Mouse (Mus musculus) myocyte (in vitro differentiated cells): ENCODE data around the gene Pgam2. TPM values are rescaled to one million over a fixed set of nuclear protein-coding genes. Genes with fewer than 3 reads are reported as not detected.

Experiments used
- H3K27me3 ChIP-seq: one replicate; pipeline ENCODE4 v1.6.1; 2011; ENCODE audit not compliant: control insufficient read depth, insufficient read depth, insufficient read length
- H3K36me3 ChIP-seq: one replicate; pipeline ENCODE4 v1.6.1; 2011; ENCODE audit not compliant: control insufficient read depth, insufficient read depth
- H3K4me2 ChIP-seq: one replicate; pipeline ENCODE4 v1.6.1; 2011; ENCODE audit warnings: low read depth, control low read depth
- H3K4me3 ChIP-seq: one replicate; pipeline ENCODE4 v1.5.1; 2011; ENCODE audit warnings: mild to moderate bottlenecking, control low read depth, moderate library complexity
- H3K79me2 ChIP-seq: one replicate; pipeline ENCODE4 v1.6.1; 2011; ENCODE audit not compliant: control insufficient read depth, insufficient read depth
- H3ac ChIP-seq: one replicate; pipeline ENCODE4 v1.6.1; 2011; ENCODE audit not compliant: control insufficient read depth, insufficient read length
- CEBPB ChIP-seq: IDR thresholded peaks from 2 replicates; pipeline ENCODE4 v1.6.1; 2011; ENCODE audit warnings: mild to moderate bottlenecking, moderate library complexity; ENCODE audit not compliant: poor library complexity, insufficient read depth, severe bottlenecking
- E2F4 ChIP-seq: IDR thresholded peaks from one replicate; pipeline ENCODE4 v1.6.1; 2011; ENCODE audit warnings: mild to moderate bottlenecking, control low read depth, moderate library complexity; ENCODE audit not compliant: insufficient read depth
- MAX ChIP-seq: IDR thresholded peaks from one replicate; pipeline ENCODE4 v1.6.1; 2011; ENCODE audit warnings: low read depth, mild to moderate bottlenecking, control low read depth
- MYOD1 ChIP-seq, 3 experiments: IDR thresholded peaks; one replicate each; pipeline ENCODE4 v1.6.1; 2011; ENCODE audit warnings: control low read depth in 2 of 3, low read depth in 2 of 3, mild to moderate bottlenecking in 2 of 3, moderate library complexity in 1 of 3; ENCODE audit not compliant: insufficient read length in 2 of 3, control insufficient read depth in 1 of 3
- MYOG ChIP-seq, 3 experiments: IDR thresholded peaks; one replicate each; pipeline ENCODE4 v1.6.1; 2011; ENCODE audit warnings: control low read depth in 2 of 3, low read depth in 2 of 3, mild to moderate bottlenecking in 2 of 3; ENCODE audit not compliant: insufficient read length in 2 of 3, control insufficient read depth in 1 of 3, insufficient read depth in 1 of 3
- POLR2A ChIP-seq: IDR thresholded peaks from one replicate; pipeline ENCODE4 v1.6.1; 2011; ENCODE audit warnings: low read depth, mild to moderate bottlenecking, control low read depth, moderate library complexity; ENCODE audit not compliant: insufficient read length
- POLR2AphosphoS2 ChIP-seq: IDR thresholded peaks from one replicate; pipeline ENCODE4 v1.6.1; 2011; ENCODE audit warnings: low read depth, control low read depth; ENCODE audit not compliant: insufficient read length
- REST ChIP-seq: IDR thresholded peaks from one replicate; pipeline ENCODE4 v1.6.1; 2011; ENCODE audit warnings: mild to moderate bottlenecking, control low read depth, moderate library complexity; ENCODE audit not compliant: insufficient read depth, insufficient read length
- SRF ChIP-seq: IDR thresholded peaks from one replicate; pipeline ENCODE4 v1.6.1; 2011; ENCODE audit warnings: low read depth; ENCODE audit not compliant: control insufficient read depth, insufficient read length
- TCF12 ChIP-seq: IDR thresholded peaks from one replicate; pipeline ENCODE4 v1.6.1; 2011; ENCODE audit warnings: mild to moderate bottlenecking, control low read depth; ENCODE audit not compliant: poor library complexity, insufficient read depth, severe bottlenecking
- TCF3 ChIP-seq: IDR thresholded peaks from one replicate; pipeline ENCODE4 v1.6.1; 2011; ENCODE audit warnings: low read depth, control low read depth; ENCODE audit not compliant: insufficient read length
- USF1 ChIP-seq: IDR thresholded peaks from one replicate; pipeline ENCODE4 v1.6.1; 2011; ENCODE audit warnings: low read depth, mild to moderate bottlenecking, control low read depth, moderate library complexity
- polyA plus RNA-seq: library from polyadenylated mRNA; unstranded; fragments of >200 nt; fragmentation: generic; extraction: Trizol; gene quantifications from one replicate; pipeline ENCODE4 v1.2.1, GENCODE M21; 2012; ENCODE audit warnings: missing spikeins

The Pgam2 gene
- polyA plus RNA-seq, 1 experiment = 349 TPM

DNA sequence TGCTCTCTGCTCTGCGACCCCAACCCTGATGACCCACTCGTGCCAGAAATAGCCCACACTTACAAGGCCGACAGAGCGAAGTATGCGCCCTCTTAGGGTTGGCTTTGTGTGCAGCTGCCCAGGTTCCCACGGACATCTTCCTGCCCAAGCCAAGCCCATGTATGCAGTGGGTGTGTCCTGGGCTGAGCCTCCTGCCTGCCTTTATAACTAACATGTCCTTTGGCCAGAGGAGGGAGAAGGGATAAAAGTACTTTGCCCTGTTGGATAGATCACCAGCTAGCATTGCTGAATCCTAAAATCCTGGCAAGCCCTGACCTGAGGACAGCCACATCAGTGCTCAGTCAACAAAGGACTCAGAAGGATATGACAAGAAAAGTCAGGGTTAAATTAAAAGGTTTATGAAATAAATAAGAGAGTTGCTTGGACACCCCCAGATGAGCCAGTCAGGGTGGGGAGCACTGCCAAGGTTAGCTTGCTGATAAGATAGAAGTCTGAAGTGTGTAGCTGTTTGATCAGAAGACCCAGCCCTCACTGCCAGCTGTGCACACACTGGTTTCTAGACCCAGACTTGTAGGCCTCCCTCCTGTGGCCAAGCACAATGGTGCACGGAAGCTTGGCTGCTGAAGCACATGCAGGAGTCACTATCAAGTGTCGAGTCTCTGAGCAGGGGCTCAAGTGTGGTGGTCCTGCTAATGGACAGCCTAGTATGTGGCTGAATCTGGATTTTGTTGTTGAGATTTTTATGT is 21.2 kb downstream of the Pgam2 start:
- H3K79me2 ChIP-seq = no peaks in the 10 kb centered on the region
- H3K4me3 ChIP-seq = no peak overlapping the region
- TF ChIP-seq MAX (no peak), CEBPB (no peak), SRF (no peak), MYOD1 (IDR thresholded peaks at IDR 0.05; ENCODE audit: control insufficient read depth in 1 of 3, insufficient read length in 2 of 3, low read depth in 2 of 3) (no peak), REST (no peak), POLR2A (no peak), MYOG (IDR thresholded peaks at IDR 0.05; ENCODE audit: control insufficient read depth in 1 of 3, insufficient read depth in 1 of 3, insufficient read length in 2 of 3, low read depth in 2 of 3) (no peak)
- no peaks in the 10 kb centered on the region for H3K27me3 ChIP-seq
- no peaks in the 10 kb centered on the region for H3K36me3 ChIP-seq
- no peak overlapping the region for H3ac ChIP-seq
- no peak overlapping the region for H3K4me2 ChIP-seq

DNA sequence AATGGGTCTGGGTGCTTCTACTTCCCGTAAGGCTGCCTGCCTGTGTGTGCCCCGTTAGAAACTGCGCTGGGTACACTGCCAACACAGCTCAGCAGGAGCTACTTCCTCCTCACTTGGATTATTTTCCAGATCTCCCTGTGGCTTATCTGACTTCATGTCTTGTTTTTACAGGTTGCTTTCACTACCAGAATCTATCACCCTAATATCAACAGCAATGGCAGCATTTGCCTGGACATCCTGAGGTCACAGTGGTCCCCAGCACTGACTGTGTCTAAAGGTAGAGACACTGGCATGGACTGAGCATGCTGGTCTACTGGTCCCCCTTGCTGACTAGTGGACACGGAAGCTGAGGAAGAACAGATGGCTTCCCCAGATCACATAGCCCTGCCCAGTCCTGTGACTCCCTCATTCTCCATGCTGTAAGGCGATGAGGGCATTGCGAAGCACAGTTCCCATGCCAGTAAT is 23.5 kb downstream of the Pgam2 start:
- Histone ChIP-seq H3K36me3 (no peaks in the 10 kb centered on the region), H3ac (no peak overlapping the region), H3K27me3 (no peaks in the 10 kb centered on the region), H3K4me2 (no peak overlapping the region), H3K4me3 (no peak overlapping the region), H3K79me2 (no peaks in the 10 kb centered on the region)
- no peak for TF ChIP-seq TCF3
- TF ChIP-seq USF1 = no peak
- no peak for TF ChIP-seq POLR2AphosphoS2
- no peak for TF ChIP-seq MAX
- TF ChIP-seq CEBPB = no peak
- TF ChIP-seq E2F4 = no peak
- TF ChIP-seq MYOD1 (IDR thresholded peaks at IDR 0.05; ENCODE audit: control insufficient read depth in 1 of 3, insufficient read length in 2 of 3, low read depth in 2 of 3) = no peak
- TF ChIP-seq POLR2A = no peak

DNA sequence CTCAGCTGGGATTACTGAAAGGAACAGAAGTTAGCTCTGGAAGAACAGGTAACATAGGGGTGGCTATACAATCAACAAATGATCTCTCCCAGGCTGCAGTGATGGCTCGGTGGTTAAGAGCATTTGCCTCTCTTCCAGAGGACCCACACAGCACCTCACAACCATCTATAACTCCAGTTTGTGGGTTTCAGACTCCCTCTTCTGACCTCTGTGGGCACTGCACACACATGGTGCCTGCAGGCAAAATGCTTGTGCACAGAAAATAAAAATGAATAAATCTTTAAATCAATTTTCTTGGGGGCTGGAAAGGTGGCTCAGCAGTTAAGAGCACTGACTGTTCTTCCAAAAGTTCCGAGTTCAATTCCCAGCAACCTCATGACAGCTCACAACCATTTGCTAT is 25.1 kb downstream of the Pgam2 start:
- no peak overlapping the region for H3K4me3 ChIP-seq
- TF ChIP-seq CEBPB = no peak
- H3K79me2 ChIP-seq = no peaks in the 10 kb centered on the region
- H3K36me3 ChIP-seq = no peaks in the 10 kb centered on the region
- no peak overlapping the region for H3K4me2 ChIP-seq
- no peaks in the 10 kb centered on the region for H3K27me3 ChIP-seq
- H3ac ChIP-seq = no peak overlapping the region

DNA sequence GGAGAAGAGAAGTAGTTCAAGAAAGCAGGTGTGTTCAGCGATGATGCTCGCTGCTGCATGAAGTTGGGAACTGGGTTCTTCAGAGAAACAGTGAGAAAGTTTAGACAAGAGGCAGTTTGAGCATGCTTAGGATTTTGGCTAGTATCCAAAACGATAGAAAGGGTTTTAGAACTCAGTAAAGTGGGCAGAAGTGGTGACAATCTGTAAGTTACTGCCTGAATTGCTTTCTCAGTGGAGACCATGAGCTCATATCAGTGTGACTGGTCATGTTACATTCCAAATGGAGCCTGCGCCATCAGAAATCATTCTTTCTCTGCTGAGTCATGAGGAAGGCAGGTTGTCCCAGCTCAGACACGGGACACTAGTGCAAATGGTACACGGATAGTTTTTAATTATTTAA is 37.5 kb downstream of the Pgam2 start:
- Histone ChIP-seq H3K27me3 (no peaks in the 10 kb centered on the region), H3K4me2 (no peak overlapping the region), H3K79me2 (peaks cover 15% of the 10 kb centered on the region), H3K36me3 (peaks cover 10% of the 10 kb centered on the region), H3K4me3 (no peak overlapping the region), H3ac (no peak overlapping the region)
- TF ChIP-seq REST (no peak), POLR2AphosphoS2 (no peak)

- TF ChIP-seq SRF (no peak), MAX (no peak), E2F4 (no peak), TCF12 (no peak), TCF3 (no peak), POLR2A (no peak), USF1 (no peak), POLR2AphosphoS2 (no peak), MYOG (IDR thresholded peaks at IDR 0.05; ENCODE audit: control insufficient read depth in 1 of 3, insufficient read depth in 1 of 3, insufficient read length in 2 of 3, low read depth in 2 of 3) (no peak), REST (no peak), CEBPB (no peak), MYOD1 (IDR thresholded peaks at IDR 0.05; ENCODE audit: control insufficient read depth in 1 of 3, insufficient read length in 2 of 3, low read depth in 2 of 3) (no peak)
- Histone ChIP-seq H3K4me3 (peak overlapping the region; percentile 75), H3K27me3 (no peaks in the 10 kb centered on the region), H3K4me2 (peak overlapping the region; percentile 89), H3K36me3 (no peaks in the 10 kb centered on the region), H3K79me2 (peaks cover 17% of the 10 kb centered on the region), H3ac (peak overlapping the region; percentile 71)
Observed at GRCm38 (mm10) chr11:5762633-5762982, 40.9 kb downstream of the Pgam2 start.
